Mouse (Mus musculus) heart, embryonic 11.5 days (tissue): ENCODE measurements around the gene Trdmt1. TPM values are rescaled to one million over a fixed set of nuclear protein-coding genes. Genes with fewer than 3 reads are reported as not detected.

Experiments used
- ATAC-seq: fragments of 200-750 bp; cut with Nextera tagmentation; replicated peaks from 2 replicates; pipeline ENCODE4 v1.8.0; 2017; ENCODE audit warnings: moderate library complexity; ENCODE audit not compliant: insufficient number of reproducible peaks, low FRiP score, low TSS enrichment
- H3K27ac ChIP-seq: fragments of 300-500 bp; sonication (generic); 2 replicates; pipeline ENCODE4 v1.5.1; 2014; ENCODE audit warnings: mild to moderate bottlenecking, low read depth, low read length
- H3K27me3 ChIP-seq: fragments of 300-500 bp; sonication (generic); 2 replicates; pipeline ENCODE4 v1.6.1; 2014; ENCODE audit warnings: mild to moderate bottlenecking, low read length, mixed read lengths; ENCODE audit not compliant: control insufficient read depth, insufficient read depth
- H3K36me3 ChIP-seq: fragments of 300-500 bp; sonication (generic); 2 replicates; pipeline ENCODE4 v1.6.1; 2014; ENCODE audit warnings: mild to moderate bottlenecking, low read length, moderate library complexity, mixed read lengths; ENCODE audit not compliant: control insufficient read depth, insufficient read depth
- H3K4me1 ChIP-seq: fragments of 300-500 bp; sonication (generic); 2 replicates; pipeline ENCODE4 v1.6.1; 2014; ENCODE audit warnings: low read length; ENCODE audit not compliant: control insufficient read depth, insufficient read depth
- H3K4me2 ChIP-seq: fragments of 300-500 bp; sonication (generic); 2 replicates; pipeline ENCODE4 v1.6.1; 2014; ENCODE audit warnings: mild to moderate bottlenecking, moderate library complexity
- H3K4me3 ChIP-seq: fragments of 300-500 bp; sonication (generic); 2 replicates; pipeline ENCODE4 v1.5.1; 2014; ENCODE audit warnings: low read depth, low read length
- H3K9ac ChIP-seq: fragments of 300-500 bp; sonication (generic); 2 replicates; pipeline ENCODE4 v1.6.1; 2014; ENCODE audit warnings: mild to moderate bottlenecking, low read depth, low read length, moderate library complexity
- H3K9me3 ChIP-seq: fragments of 300-500 bp; sonication (generic); replicated peaks from 2 replicates; pipeline ENCODE4 v1.6.1; 2016; ENCODE audit warnings: low read length; ENCODE audit not compliant: control insufficient read depth
- WGBS: fragments of 180-500 bp; shearing (Covaris S2); extraction: QIAGEN DNeasy Blood & Tissue Kit; methylation state at CpG from one replicate; pipeline ENCODE4 v1.1.7; 2014; ENCODE audit not compliant: insufficient replicate concordance; 5-methylcytosine and 5-hydroxymethylcytosine counted together
- polyA plus RNA-seq: library from polyadenylated mRNA; unstranded; fragments of >200 nt; fragmentation: Nextera tagmentation; extraction: Ambion mirVana; gene quantifications from 2 replicates; pipeline ENCODE4 v1.2.1, GENCODE M21; 2014

Gene Trdmt1
- polyA plus RNA-seq, 1 experiment from 2014 or later: 8.2 TPM

DNA sequence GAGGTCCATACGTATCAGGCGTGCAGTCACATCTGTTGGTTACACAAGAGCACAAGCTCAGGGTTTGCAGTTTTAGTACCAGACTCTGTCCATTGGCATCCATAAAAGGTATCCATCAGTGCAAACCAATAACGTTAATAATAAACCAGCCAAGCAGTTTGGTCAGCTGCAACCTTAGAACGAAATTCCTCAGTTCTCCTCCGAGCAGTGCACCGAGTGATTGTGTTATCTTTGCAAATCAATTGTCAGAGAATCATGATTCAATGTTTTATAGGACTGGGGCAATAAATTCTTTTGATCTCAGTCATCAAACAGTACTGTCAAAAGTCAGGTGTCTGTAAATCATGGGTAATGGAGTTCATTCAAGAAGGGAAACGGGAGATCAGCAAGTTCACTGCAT, 65.3 kb downstream of the Trdmt1 start:
- Histone ChIP-seq H3K9me3 (no peaks in the 10 kb centered on the region), H3K4me3 (no peak overlapping the region), H3K27me3 (no peaks in the 10 kb centered on the region), H3K9ac (no peak overlapping the region), H3K4me2 (no peak overlapping the region), H3K36me3 (no peaks in the 10 kb centered on the region), H3K4me1 (no peaks in the 10 kb centered on the region), H3K27ac (no peak overlapping the region)
- 85% methylated on average over 7 of the region's 7 CpGs for WGBS
- no peak for ATAC-seq

- no peak overlapping the region for H3K9ac ChIP-seq
- no peak overlapping the region for H3K27ac ChIP-seq
- WGBS: 90% methylated on average over 3 of the region's 3 CpGs
- H3K4me3 ChIP-seq: no peak overlapping the region
- H3K36me3 ChIP-seq: no peaks in the 10 kb centered on the region
- H3K4me2 ChIP-seq: no peak overlapping the region
- H3K27me3 ChIP-seq: no peaks in the 10 kb centered on the region
- H3K4me1 ChIP-seq: no peaks in the 10 kb centered on the region
- no peaks in the 10 kb centered on the region for H3K9me3 ChIP-seq
- no peak for ATAC-seq
These were observed 74.4 kb downstream of the Trdmt1 start for GRCm38 (mm10) chr2:13470108-13470507.

DNA sequence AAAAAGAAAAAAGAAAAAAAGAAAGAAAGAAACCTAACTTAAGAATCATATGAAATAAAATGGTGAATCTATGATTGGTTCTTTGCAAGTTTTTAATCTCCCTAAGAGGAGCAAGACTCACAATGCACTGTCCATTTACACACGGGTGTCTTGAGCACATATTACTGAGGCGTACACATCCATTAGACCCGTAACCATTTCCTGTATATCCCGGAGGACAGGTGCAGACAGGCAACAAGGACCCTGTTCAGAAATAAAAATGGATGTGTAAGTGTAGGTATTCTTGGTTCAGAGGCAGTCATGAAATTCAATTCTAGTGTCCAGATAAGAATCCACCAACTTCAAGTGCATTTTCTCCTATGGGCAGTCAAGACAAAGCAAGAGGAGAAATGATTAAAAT, 74.8 kb downstream of the Trdmt1 start:
- Histone ChIP-seq H3K27ac (no peak overlapping the region), H3K27me3 (no peaks in the 10 kb centered on the region), H3K4me2 (no peak overlapping the region), H3K4me3 (no peak overlapping the region), H3K9me3 (no peaks in the 10 kb centered on the region), H3K4me1 (no peaks in the 10 kb centered on the region), H3K36me3 (no peaks in the 10 kb centered on the region), H3K9ac (no peak overlapping the region)
- whole genome bisulfite sequencing: 83% methylated on average over 4 of the region's 4 CpGs
- no peak for ATAC-seq

- H3K4me2 ChIP-seq: no peak overlapping the region
- H3K9ac ChIP-seq: no peak overlapping the region
- 83% methylated on average over 3 of the region's 3 CpGs for WGBS
- H3K4me3 ChIP-seq: no peak overlapping the region
- H3K36me3 ChIP-seq: no peaks in the 10 kb centered on the region
- H3K27ac ChIP-seq: no peak overlapping the region
- H3K27me3 ChIP-seq: no peaks in the 10 kb centered on the region
- H3K9me3 ChIP-seq: no peaks in the 10 kb centered on the region
- H3K4me1 ChIP-seq: no peaks in the 10 kb centered on the region
- no peak for ATAC-seq
These were observed 77.8 kb downstream of the Trdmt1 start for GRCm38 (mm10) chr2:13466685-13467084.

Other genes starting within 250 kb of the Trdmt1 start
- gene Cubn, start 52.9 kb downstream of the Trdmt1 start, polyA plus RNA-seq: 0.29 and 0.44 TPM in 2 replicates
- 867 and 947 TPM in 2 replicates for gene Vim, start 29.3 kb upstream of the Trdmt1 start, polyA plus RNA-seq
- gene St8sia6, start 249.4 kb upstream of the Trdmt1 start, polyA plus RNA-seq: 0.10 and 0.20 TPM in 2 replicates